Mouse (Mus musculus) liver, adult 2 months (tissue): ENCODE results near the gene Atm.

Source experiments
- CTCF ChIP-seq: fragments of 200-500 bp; IDR thresholded peaks from 2 replicates; pipeline ENCODE4 v1.5.1; 2011; ENCODE audit warnings: low read depth, low read length, control low read depth
- POLR2A ChIP-seq: fragments of 200-500 bp; IDR thresholded peaks from 2 replicates; pipeline ENCODE4 v1.6.1; 2011; ENCODE audit warnings: low read length, control low read depth; ENCODE audit not compliant: insufficient read depth; ENCODE audit errors: extremely low read depth

- TF ChIP-seq CTCF (no peak), POLR2A (no peak)
Observed at GRCm38 (mm10) chr9:53537336-53537965, 911 bp upstream of the Atm start.
